Mouse (Mus musculus) heart, embryonic 12.5 days (tissue): ENCODE results near the gene Gm27027. TPM values are rescaled to one million over a fixed set of nuclear protein-coding genes. Genes with fewer than 3 reads are reported as not detected.

Source experiments
- ATAC-seq: fragments of 200-750 bp; cut with Nextera tagmentation; 2 replicates; pipeline ENCODE4 v1.8.0; 2017; ENCODE audit warnings: moderate TSS enrichment, moderate library complexity; ENCODE audit not compliant: insufficient number of reproducible peaks, low FRiP score
- H3K27ac ChIP-seq: fragments of 300-500 bp; sonication (generic); 2 replicates; pipeline ENCODE4 v1.5.1; 2016; ENCODE audit warnings: mild to moderate bottlenecking, moderate library complexity; ENCODE audit not compliant: poor library complexity, severe bottlenecking
- H3K27me3 ChIP-seq: fragments of 300-500 bp; sonication (generic); replicated peaks from 2 replicates; pipeline ENCODE4 v1.6.1; 2016; ENCODE audit warnings: mild to moderate bottlenecking, moderate library complexity
- H3K36me3 ChIP-seq: fragments of 300-500 bp; sonication (generic); 2 replicates; pipeline ENCODE4 v1.6.1; 2016; ENCODE audit warnings: mild to moderate bottlenecking, moderate library complexity
- H3K4me1 ChIP-seq: fragments of 300-500 bp; sonication (generic); replicated peaks from 2 replicates; pipeline ENCODE4 v1.6.1; 2016; ENCODE audit warnings: mild to moderate bottlenecking
- H3K4me2 ChIP-seq: fragments of 300-500 bp; sonication (generic); 2 replicates; pipeline ENCODE4 v1.6.1; 2016; ENCODE audit warnings: mild to moderate bottlenecking, moderate library complexity
- H3K4me3 ChIP-seq: fragments of 300-500 bp; sonication (generic); 2 replicates; pipeline ENCODE4 v1.5.1; 2016; ENCODE audit warnings: mild to moderate bottlenecking
- H3K9ac ChIP-seq: fragments of 300-500 bp; sonication (generic); 2 replicates; pipeline ENCODE4 v1.6.1; 2016; ENCODE audit warnings: mild to moderate bottlenecking, moderate library complexity
- H3K9me3 ChIP-seq: fragments of 300-500 bp; sonication (generic); replicated peaks from 2 replicates; pipeline ENCODE4 v1.6.1; 2016; ENCODE audit warnings: mild to moderate bottlenecking, moderate library complexity
- WGBS: fragments of 180-500 bp; shearing (Covaris S2); methylation state at CpG from one replicate; pipeline ENCODE4 v1.1.7; 2016; 5-methylcytosine and 5-hydroxymethylcytosine counted together
- polyA plus RNA-seq: library from polyadenylated mRNA; unstranded; fragments of >200 nt; fragmentation: Nextera tagmentation; extraction: Ambion mirVana; gene quantifications from 2 replicates; pipeline ENCODE4 v1.2.1, GENCODE M21; 2016

The Gm27027 gene
- polyA plus RNA-seq, 1 experiment from 2014 or later: not detected

- Histone ChIP-seq H3K9me3 (no peaks in the 10 kb centered on the region), H3K9ac (no peak overlapping the region), H3K4me3 (no peak overlapping the region), H3K27me3 (no peaks in the 10 kb centered on the region), H3K27ac (no peak overlapping the region), H3K4me2 (no peak overlapping the region), H3K4me1 (no peaks in the 10 kb centered on the region), H3K36me3 (peaks cover 83% of the 10 kb centered on the region)
- ATAC-seq: peak; percentile 45; the same call in 1 of the 2 replicates
- 12% methylated on average over 2 of the region's 2 CpGs for WGBS
Observed at GRCm38 (mm10) chr2:94002331-94002730, 6.2 kb upstream of the Gm27027 start.

DNA sequence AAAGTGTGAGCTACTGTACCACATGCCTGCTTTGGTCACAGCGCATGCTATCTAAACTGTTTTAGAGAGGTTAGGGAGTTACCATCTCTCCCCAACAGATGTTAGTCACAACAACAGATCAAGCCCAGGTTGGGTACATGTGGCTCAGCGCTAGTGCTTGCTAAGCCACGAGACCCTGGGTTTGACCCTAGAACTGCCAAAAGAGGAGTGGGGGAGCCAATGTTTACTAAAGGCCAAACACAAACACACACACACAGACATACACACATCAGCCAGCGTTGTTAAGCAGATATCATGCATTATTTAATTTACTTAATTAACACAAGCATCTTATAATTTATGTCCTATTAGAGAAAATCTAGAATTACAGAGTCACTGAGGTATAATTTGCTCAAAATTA is 5.8 kb upstream of the Gm27027 start:
- H3K36me3 ChIP-seq: peaks cover 85% of the 10 kb centered on the region
- H3K9ac ChIP-seq: no peak overlapping the region
- no peak overlapping the region for H3K4me3 ChIP-seq
- no peaks in the 10 kb centered on the region for H3K27me3 ChIP-seq
- no peaks in the 10 kb centered on the region for H3K9me3 ChIP-seq
- H3K4me2 ChIP-seq: no peak overlapping the region
- H3K27ac ChIP-seq: no peak overlapping the region
- H3K4me1 ChIP-seq: no peaks in the 10 kb centered on the region
- ATAC-seq: 0 out of 2 replicates have a peak, but pooled peaks have one; percentile 15
- WGBS: 76% methylated on average over 4 of the region's 4 CpGs

DNA sequence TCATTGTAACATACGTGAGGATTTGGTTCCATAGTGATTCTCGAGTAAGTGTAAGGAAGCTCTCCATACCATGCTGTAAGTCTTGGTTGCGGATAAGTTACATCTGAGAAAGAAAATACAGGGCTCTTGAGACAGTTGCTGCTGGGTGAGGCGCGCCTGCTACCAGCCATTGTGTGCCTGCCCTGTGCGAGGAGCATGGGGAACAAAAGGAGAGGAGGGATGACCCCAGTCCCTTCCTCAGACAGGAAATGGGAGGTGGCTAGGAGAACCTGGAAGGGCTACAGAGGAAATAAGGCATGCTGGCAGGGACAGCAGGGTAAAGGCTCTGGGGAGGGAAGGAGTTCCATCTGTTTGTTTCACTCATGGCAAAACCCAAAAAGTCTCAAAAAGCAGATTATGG is 5.3 kb upstream of the Gm27027 start:
- H3K36me3 ChIP-seq: peaks cover 83% of the 10 kb centered on the region

DNA sequence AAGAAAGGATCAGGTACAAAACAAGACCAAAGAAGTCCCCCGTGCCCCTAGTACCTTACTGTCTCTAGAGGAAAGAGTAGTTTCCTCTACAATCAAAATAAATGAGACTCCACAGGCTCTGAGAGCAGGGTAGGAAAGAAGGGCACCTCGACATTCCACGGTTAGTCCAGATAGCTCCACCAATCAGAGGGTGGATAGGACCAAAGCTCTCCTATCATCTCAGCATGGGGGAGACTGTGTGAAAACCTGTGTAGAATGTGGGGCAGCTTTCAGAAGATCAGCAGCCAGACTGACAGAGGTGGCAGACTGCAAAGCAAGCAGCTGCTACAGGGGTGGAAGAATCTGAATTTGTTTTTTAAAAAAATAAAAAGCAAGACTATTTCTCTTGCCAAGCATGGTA is 3.3 kb downstream of the Gm27027 start:
- Histone ChIP-seq H3K27ac (peak overlapping the region; percentile 27; the same call in 1 of the 2 replicates), H3K4me3 (no peak overlapping the region), H3K9me3 (no peaks in the 10 kb centered on the region), H3K4me2 (no peak overlapping the region), H3K36me3 (peaks cover 69% of the 10 kb centered on the region), H3K27me3 (no peaks in the 10 kb centered on the region), H3K4me1 (peaks cover 35% of the 10 kb centered on the region), H3K9ac (no peak overlapping the region)
- ATAC-seq: no peak
- 31% methylated on average over 3 of the region's 3 CpGs for WGBS

More for the DNA sequence above, 5.3 kb upstream of the Gm27027 start:
- Histone ChIP-seq H3K4me3 (no peak overlapping the region), H3K27me3 (no peaks in the 10 kb centered on the region), H3K9me3 (no peaks in the 10 kb centered on the region), H3K4me2 (no peak overlapping the region), H3K4me1 (no peaks in the 10 kb centered on the region), H3K27ac (no peak overlapping the region), H3K9ac (no peak overlapping the region)
- ATAC-seq: 0 out of 2 replicates have a peak, but pooled peaks have one; percentile 42
- WGBS: 76% methylated on average over 6 of the region's 6 CpGs

DNA sequence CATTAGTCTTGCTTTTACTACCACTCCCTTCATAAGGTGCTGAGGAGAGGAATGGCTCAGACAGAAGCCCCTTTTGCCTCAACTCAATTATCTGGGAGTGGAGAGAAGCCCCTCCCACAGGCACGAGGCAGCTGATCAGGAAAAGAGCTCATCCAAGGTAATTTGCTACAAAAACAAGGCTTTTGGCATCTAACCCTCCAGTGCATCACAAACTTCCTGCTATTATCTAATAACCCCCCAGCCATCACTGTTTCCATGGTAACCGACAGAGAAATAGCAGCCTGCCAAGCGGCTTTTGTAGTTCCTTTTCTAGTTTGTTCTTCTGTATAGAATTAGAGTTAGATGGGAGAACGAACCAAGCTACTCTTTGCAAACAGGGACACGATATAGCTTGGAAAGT is 3.9 kb downstream of the Gm27027 start:
- H3K27ac ChIP-seq: 0 out of 2 replicates have a peak overlapping the region, but pooled peaks have one; percentile 27
- H3K27me3 ChIP-seq: no peaks in the 10 kb centered on the region
- H3K4me2 ChIP-seq: no peak overlapping the region
- WGBS: 44% methylated on average over 5 of the region's 5 CpGs
- no peak for ATAC-seq
- H3K9me3 ChIP-seq: no peaks in the 10 kb centered on the region
- H3K9ac ChIP-seq: no peak overlapping the region
- peaks cover 66% of the 10 kb centered on the region for H3K36me3 ChIP-seq
- H3K4me1 ChIP-seq: peaks cover 35% of the 10 kb centered on the region
- H3K4me3 ChIP-seq: no peak overlapping the region

DNA sequence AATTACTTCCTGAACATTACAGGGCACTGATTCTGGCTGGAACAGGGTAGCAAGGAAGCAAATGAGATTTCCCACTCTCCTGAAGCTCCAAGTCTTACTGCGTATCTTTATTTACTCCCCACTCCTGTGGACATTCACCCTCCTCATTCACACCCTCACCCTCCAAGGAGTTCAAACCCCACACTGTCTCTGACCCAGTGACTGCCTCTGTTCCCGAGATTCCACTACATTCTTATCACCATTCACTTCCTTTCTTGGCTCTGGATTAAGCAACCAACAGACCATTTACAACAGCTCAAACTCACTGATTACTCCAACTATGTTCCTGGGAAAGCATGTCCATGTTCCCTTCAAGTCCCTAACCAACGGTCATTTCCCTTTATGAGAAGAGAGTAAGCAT is 4.8 kb downstream of the Gm27027 start:
- WGBS: 52% methylated on average over 3 of the region's 3 CpGs
- Histone ChIP-seq H3K36me3 (peaks cover 59% of the 10 kb centered on the region), H3K9ac (no peak overlapping the region), H3K9me3 (no peaks in the 10 kb centered on the region), H3K4me1 (peaks cover 36% of the 10 kb centered on the region), H3K4me3 (no peak overlapping the region), H3K4me2 (no peak overlapping the region), H3K27ac (peak overlapping the region; percentile 20; the same call in 1 of the 2 replicates), H3K27me3 (no peaks in the 10 kb centered on the region)
- no peak for ATAC-seq

- 90% methylated on average over 2 of the region's 2 CpGs for WGBS
Observed at GRCm38 (mm10) chr2:93988440-93988839, 7.7 kb downstream of the Gm27027 start.

DNA sequence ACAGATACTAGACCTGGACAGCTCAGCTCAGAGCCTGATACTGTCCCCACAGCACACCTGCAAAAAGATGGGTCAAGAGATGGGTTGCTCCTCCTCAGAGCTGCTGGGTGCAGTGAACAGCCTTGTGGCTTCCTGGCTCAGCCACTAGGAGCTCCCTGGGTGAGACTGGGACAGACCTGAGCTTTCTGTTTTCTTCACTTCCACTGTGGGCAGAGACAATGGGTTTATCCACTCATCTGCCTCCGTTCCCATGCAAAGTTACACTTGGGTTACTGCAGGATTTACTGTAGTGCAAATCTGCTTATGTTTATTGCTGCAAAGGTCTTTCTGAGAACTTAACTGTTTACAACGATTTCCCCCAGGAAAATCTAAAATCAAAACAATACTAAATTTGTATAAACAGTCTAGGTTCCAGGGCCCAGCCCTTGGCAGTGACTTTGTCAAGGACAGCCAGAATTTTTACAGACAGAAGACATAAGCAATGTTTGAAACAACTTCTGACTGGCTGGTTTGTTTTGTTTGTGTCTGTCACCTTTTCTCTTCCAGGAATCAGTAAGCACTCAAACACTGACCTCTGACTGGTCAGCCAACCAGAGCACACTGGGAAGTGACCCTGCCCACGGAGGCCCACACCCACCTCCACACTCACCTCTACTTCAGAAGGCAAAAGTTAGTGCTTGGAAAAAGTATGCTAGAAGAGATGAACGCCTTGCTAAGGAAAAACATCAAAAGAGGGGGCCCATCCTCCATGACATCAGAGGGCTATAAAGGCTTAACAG is 13.5 kb downstream of the Gm27027 start:
- WGBS: 82% methylated on average over 4 of the region's 4 CpGs
- H3K4me2 ChIP-seq: no peak overlapping the region
- no peak overlapping the region for H3K27ac ChIP-seq
- H3K36me3 ChIP-seq: peaks cover 45% of the 10 kb centered on the region
- no peak overlapping the region for H3K9ac ChIP-seq
- H3K9me3 ChIP-seq: no peaks in the 10 kb centered on the region
- no peak overlapping the region for H3K4me3 ChIP-seq
- no peak for ATAC-seq
- H3K4me1 ChIP-seq: peaks cover 6% of the 10 kb centered on the region
- no peaks in the 10 kb centered on the region for H3K27me3 ChIP-seq

More at GRCm38 (mm10) chr2:93988440-93988839, 7.7 kb downstream of the Gm27027 start:
- Histone ChIP-seq H3K36me3 (peaks cover 43% of the 10 kb centered on the region), H3K4me1 (peaks cover 27% of the 10 kb centered on the region), H3K27me3 (no peaks in the 10 kb centered on the region), H3K4me3 (no peak overlapping the region), H3K9me3 (no peaks in the 10 kb centered on the region), H3K4me2 (no peak overlapping the region), H3K9ac (no peak overlapping the region), H3K27ac (no peak overlapping the region)
- no peak for ATAC-seq

- Histone ChIP-seq H3K27me3 (peaks cover 12% of the 10 kb centered on the region; the same call in 1 of the 2 replicates), H3K4me2 (no peak overlapping the region), H3K4me1 (peaks cover 21% of the 10 kb centered on the region), H3K9me3 (no peaks in the 10 kb centered on the region), H3K27ac (no peak overlapping the region), H3K9ac (no peak overlapping the region), H3K36me3 (peaks cover 41% of the 10 kb centered on the region), H3K4me3 (no peak overlapping the region)
- 84% methylated on average over 7 of the region's 7 CpGs for WGBS
- no peak for ATAC-seq
Observed at GRCm38 (mm10) chr2:93979249-93980120, 16.7 kb downstream of the Gm27027 start.

DNA sequence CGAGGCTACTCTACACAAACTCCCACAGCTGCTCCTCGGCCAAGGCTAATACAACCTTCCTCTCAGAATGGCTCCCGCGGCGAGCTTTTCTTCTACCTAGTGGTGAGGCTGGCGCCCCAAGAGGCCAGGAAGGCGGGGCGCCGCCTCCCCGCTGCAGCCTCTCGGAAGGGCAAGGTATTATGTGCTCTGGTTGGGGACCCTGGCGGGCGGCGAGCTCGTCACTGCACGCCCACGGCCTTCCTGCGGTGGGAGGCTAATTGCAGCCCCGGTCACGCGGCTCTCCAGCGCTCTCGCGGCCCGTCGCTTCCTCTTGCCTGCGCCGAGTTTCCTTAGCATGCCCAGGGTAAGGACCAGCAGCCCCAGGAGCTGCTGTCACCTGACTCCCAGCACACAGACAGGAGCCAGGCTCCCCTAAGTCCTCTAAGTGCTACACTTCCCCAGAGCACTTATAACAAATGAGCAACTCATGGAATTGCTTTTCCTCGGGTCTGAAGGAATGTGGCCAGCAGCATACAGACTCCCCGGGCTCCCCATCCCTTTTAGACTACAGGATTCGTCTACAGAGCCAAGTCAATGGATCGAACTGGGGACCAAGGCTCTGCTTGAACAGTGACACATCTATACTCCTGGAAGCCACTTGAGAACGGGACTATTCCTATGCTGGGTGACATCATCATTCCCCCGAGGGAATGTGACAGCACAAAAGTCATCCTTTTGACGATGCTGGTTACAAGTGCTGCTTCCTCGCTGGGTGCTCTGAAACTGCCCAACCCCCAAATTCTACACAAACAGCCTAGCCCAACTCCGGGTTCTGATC is 19.5 kb downstream of the Gm27027 start:
- H3K9me3 ChIP-seq: no peaks in the 10 kb centered on the region
- peak overlapping the region; percentile 49 for H3K4me3 ChIP-seq
- ATAC-seq: peak; percentile 70
- peaks cover 21% of the 10 kb centered on the region for H3K4me1 ChIP-seq
- peak overlapping the region; percentile 7 for H3K27ac ChIP-seq
- H3K27me3 ChIP-seq: peaks cover 36% of the 10 kb centered on the region
- H3K9ac ChIP-seq: peak overlapping the region; percentile 73
- whole genome bisulfite sequencing: 2% methylated on average over 37 of the region's 37 CpGs
- peaks cover 29% of the 10 kb centered on the region for H3K36me3 ChIP-seq
- H3K4me2 ChIP-seq: peak overlapping the region; percentile 87
